Mouse (Mus musculus): Measurements from ENCODE around the gene Arntl.

GRCm38 (mm10) chr7:113240438-113240837 is 33.2 kb downstream of the Arntl start:
- TF ChIP-seq GATA1 (IDR thresholded peaks at IDR 0.05; ENCODE audit: low read length) (no peak), TAL1 (IDR thresholded peaks at IDR 0.05; ENCODE audit: low read length) (no peak)
